Mouse (Mus musculus) c-Kit-positive CD71-negative TER-119-negative erythroid progenitor cells, embryonic 14.5 days (primary cell): Measurements from ENCODE around the gene Rnft1.
"Not testable (repeated sequence)": the region's sequence is repeated elsewhere in the genome, so short reads cannot be mapped to it uniquely, and the experiment has no call there.

ENCODE experiments used
- DNase-seq: peaks from one replicate; pipeline ENCODE4 v3.0.0-alpha.2; 2013; ENCODE audit warnings: low read depth

Gene Rnft1

GRCm38 (mm10) chr11:86519751-86520150 lies 35.3 kb downstream of the Rnft1 start:
- DNase-seq = no peak

DNA sequence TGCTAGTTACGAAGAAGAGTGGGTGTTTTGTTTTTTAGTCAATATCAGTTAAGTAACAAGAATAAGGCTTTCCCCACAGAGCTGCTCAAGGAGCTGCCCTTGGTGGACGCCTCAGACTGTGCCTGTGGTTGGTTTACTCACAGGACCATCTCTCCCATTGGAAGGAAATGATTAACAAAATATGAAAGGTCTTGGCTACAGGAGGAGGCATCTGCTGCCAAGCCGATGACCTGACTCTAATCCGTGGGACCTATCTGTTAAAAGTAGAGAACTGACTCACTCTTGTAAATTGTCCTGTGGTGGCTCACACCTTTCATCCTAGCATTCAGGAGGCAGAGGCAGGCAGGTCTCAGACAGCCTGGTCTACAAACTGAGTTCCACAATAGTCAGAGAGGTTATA lies 43.1 kb downstream of the Rnft1 start:
- DNase-seq = no peak

GRCm38 (mm10) chr11:86532834-86533233 lies 48.4 kb downstream of the Rnft1 start:
- DNase-seq = peak; percentile 31

DNA sequence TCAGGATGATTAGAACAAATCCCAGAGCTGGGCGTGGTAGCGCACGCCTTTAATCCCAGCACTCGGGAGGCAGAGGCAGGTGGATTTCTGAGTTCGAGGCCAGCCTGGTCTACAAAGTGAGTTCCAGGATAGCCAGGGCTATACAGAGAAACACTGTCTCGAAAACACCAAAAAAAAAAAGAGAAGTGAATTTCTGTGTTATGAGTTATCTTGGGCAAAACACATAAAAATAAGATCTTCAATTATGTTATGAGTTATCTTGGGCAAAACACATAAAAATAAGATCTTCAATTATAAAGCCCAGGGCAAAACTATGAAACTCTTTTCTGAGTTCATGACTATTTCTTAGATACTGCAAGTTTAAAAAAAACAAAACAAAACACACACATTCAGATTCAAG lies 48.8 kb downstream of the Rnft1 start:
- DNase-seq = not testable (repeated sequence)

DNA sequence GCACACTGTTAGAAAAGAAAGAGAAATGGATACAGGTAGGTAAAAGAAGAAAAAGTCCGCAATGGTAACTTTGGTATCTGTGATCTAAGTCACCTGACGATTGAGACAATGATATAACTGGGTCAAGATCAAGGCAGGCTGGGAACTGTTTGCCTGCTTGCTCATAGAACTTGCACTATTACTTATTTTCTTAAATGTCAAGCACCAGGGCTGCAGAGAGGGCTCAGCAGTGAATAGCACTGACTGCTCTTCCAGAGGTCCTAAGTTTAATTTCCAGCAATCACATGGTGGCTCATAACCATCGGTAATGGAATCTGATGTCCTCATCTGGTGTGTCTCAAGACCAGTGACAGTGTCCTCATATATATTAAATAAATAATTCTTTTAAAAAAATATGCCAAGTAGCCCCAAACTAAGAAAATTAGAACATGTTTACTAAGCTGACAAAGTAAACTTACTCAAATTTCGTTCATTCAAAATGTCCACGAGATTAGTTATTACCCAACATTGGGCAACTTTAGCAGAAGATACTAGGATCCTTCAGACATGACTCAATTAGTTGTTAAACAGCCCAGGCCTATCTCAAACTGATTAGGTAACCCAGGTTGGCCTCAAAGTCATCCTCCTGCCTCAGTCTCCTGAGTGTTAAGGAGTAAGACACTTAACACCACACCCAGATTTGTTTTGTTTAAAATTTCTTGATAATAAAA lies 49.9 kb downstream of the Rnft1 start:
- no peak for DNase-seq

DNA sequence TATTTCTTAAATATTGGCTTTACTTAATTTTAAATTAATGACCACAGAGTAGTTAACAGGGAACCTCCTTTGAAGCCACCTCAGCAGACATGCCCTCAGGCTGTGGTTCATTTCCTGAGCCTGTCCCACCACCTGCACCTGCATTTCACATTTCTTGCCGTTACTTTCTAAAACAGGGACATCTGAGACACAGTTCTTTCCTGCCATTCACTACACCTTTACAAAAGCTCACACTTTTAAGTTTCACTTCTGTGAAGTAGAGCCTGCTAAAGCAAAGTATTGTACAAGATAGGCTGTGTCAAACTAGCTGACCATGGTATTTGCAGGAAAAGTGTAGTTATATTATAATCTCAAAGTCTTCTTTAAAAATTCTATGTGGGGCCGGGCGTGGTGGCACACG lies 54.3 kb downstream of the Rnft1 start:
- DNase-seq = no peak

GRCm38 (mm10) chr11:86539716-86540475 lies 55.4 kb downstream of the Rnft1 start:
- no peak for DNase-seq

GRCm38 (mm10) chr11:86540476-86540845 lies 56.0 kb downstream of the Rnft1 start:
- DNase-seq = no peak

DNA sequence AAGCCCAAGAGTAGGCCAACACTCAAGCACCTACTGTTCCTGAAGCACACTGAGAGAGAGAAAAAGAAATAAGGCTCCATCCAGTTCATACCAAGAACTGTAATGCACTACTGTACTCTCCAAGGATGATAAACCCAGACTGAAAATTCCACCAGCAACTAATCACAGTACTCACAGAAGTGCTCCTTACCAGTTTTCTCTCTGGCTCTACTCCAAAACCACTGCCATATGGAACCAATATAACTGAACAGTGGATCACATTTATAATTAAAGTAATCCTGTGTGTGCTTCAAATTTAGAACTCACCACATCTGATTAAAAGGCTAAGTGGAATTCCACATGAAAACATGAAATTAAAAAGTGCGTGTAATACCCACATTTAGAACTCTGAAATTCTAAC lies 58.4 kb downstream of the Rnft1 start:
- no peak for DNase-seq

DNA sequence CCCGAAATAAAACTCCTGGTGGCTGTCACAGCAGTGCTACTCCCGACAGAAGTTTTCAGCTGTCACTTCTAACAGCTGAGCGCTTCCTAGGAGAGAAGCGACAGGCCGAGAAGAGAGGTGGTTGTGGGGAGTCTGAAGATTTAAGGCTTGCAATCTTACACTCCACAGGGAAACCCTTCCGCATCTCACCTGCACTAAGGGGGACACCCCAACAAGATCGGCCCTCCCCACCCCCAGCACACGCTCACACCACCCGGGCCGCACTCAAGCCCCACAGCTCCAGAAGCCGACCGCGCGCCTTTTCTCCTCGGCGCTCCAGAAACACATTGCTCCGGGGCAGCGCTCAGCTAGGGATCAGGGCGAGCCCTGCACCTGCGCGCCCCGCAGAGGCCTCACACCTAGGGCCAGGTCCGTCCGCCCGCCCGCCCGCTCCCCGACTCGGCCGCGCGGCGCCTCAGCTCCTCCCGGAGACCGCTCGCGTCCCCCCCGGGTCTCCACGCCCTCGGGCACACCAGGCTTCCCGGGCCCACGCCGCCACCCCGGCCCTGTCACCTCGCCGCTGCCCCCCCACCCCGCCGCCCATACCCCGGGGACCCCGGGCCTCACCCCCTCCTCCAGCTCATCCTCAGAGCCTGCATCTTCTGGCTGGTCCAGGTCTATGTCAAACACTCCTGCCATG lies 59.6 kb downstream of the Rnft1 start:
- peak; percentile 9 for DNase-seq

DNA sequence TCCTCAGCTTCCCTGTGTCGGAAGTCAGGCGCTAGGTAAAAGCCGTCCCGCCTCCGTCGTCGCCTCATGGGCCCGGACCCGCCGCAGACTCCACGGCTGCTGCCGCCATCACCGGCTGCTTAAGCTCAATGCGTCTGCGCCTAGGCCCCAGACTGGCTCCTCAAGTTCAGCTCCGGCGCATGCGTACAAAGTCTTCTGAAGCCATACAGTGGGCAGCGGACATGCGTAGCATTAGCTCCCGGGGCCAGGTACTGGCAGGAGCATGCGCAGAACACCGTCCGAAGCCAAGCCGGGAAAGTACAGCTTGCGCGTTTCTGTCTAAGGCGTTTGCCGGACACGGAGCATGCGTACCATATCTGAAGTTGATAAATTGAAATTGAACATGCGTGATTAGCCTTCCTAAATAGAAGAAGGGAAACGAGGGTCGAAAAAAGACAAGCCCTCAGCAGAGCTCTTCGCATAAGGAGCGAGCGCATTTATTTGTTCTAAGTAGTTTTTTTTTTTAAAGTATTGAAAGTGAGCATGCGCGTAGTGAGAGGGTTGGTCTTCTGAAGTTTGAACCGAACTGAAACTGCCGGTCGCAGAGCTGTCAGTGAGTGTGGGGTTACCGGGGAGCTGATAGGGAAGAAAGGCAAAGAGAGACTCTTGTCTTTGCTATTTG lies 60.3 kb downstream of the Rnft1 start, which contains the start of the genes Rps6kb1 and Tubd1:
TSS of gene Rps6kb1 (minus strand) at position 167 of the 661 bp plus-strand sequence.
TSS of gene Tubd1 (plus strand) at position 353 of the 661 bp plus-strand sequence.
- peak; percentile 99 for DNase-seq

GRCm38 (mm10) chr11:86545556-86545955 lies 61.1 kb downstream of the Rnft1 start:
- no peak for DNase-seq

DNA sequence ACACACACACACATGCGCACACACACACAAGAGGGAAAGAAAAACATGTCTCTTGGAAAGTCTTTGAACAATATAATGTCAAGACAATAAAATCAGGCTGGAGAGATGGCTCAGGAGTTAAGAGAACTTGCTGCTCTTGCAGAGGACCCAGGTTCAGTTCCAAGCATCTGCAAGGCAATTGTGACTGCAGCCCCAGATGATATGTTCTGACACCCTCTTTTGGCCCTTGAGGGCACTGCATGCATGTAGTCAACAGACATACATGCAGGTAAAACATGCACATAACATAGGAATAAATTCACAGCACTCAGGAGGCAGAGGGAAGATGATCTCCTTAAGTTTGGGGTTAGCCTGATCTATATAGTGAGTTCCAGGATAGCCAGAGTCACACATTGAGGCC lies 63.0 kb downstream of the Rnft1 start:
- no peak for DNase-seq
